Mouse (Mus musculus) liver, adult 2 months (tissue): ENCODE measurements at regions not wholly inside any gene's neighbourhood (a gene's known extent, or its start where the extent isn't known, plus 50 kb on each side); places are given as distances from the start of the nearest gene placed in this dataset.

Experiments
- CTCF ChIP-seq: fragments of 200-500 bp; IDR thresholded peaks from 2 replicates; pipeline ENCODE4 v1.5.1; 2011; ENCODE audit warnings: low read depth, low read length, control low read depth
- POLR2A ChIP-seq: fragments of 200-500 bp; IDR thresholded peaks from 2 replicates; pipeline ENCODE4 v1.6.1; 2011; ENCODE audit warnings: low read length, control low read depth; ENCODE audit not compliant: insufficient read depth; ENCODE audit errors: extremely low read depth

- TF ChIP-seq CTCF, result no peak
- TF ChIP-seq POLR2A, result no peak
These were observed 199.8 kb upstream of the Habp2 start for GRCm38 (mm10) chr19:56087127-56087526.
